Mouse (Mus musculus) C2C12 (cell line): ENCODE measurements around the gene Sema4g.

ENCODE experiments used
- CTCF ChIP-seq: IDR thresholded peaks from one replicate; pipeline ENCODE4 v1.5.1; 2011; ENCODE audit not compliant: control insufficient read depth, insufficient read depth, insufficient read length
- FOSL1 ChIP-seq: IDR thresholded peaks from one replicate; pipeline ENCODE4 v1.8.0; 2011; ENCODE audit warnings: mild to moderate bottlenecking, low read length; ENCODE audit not compliant: poor library complexity, insufficient read depth, severe bottlenecking
- MYOG ChIP-seq: IDR thresholded peaks from one replicate; pipeline ENCODE4 v1.6.1; 2011; ENCODE audit not compliant: control insufficient read depth, insufficient read length; ENCODE audit errors: extremely low read depth
- USF1 ChIP-seq: IDR thresholded peaks from one replicate; pipeline ENCODE4 v1.6.1; 2011; ENCODE audit warnings: low read depth, mild to moderate bottlenecking, control low read depth, moderate library complexity

- TF ChIP-seq FOSL1 (no peak), CTCF (no peak), USF1 (no peak), MYOG (no peak)
Measured at GRCm38 (mm10) chr19:45003740-45004516, 15.0 kb downstream of the Sema4g start.
